In the genomic region with DNA sequence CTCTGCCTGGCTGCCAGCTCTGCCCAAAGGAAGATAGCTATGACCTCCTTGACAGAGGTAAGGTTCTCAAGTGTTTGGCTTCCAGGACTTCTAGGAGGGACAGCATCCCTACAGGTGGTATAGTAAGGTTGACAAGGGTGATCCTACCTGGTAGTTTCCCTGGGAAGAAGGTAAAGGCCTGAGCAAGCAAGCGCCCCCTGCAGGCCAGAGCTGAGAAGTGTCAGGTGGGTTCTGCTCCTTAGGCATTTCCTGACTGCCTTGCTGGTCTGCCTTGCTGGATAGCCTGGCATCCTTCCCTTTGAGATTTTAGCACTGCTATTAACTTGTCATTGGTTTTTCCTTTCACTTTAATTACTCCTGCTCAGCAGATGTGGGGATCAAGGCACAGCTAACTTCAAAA, we compare ENCODE assay signal across 10 mouse cellular contexts.
DNase-seq lines count a peak whose midpoint lies in the region; ATAC-seq and TF ChIP-seq lines count a peak whose summit lies in the region.
"Had no signal": no experiment of that assay in that cellular context is flagged by ENCODE, and none has a peak within 500 bp of the region (broad histone marks: within the 10 kb centered on the region; RNA-seq: fewer than 3 reads in every experiment).

No protein-coding gene starts in this region.

- H3K36me3 ChIP-seq in midbrain, postnatal 0 days (ENCODE audit: insufficient read depth, low read length): no peaks in the 10 kb centered on the region
- H3K36me3 ChIP-seq in midbrain, embryonic 13.5 days: no peaks in the 10 kb centered on the region
- H3K36me3 ChIP-seq in forebrain, embryonic 12.5 days (replicated peaks): no peaks in the 10 kb centered on the region
- H3K36me3 ChIP-seq: midbrain, embryonic 15.5 days had no signal

- TF ChIP-seq POLR2A in cerebellum, adult 2 months (IDR thresholded peaks at IDR 0.05; ENCODE audit: borderline replicate concordance, insufficient read depth, low read length): no peak

- WGBS in cerebellum, adult 2 months: 4% methylated on average over 1 of the region's 1 CpGs
- 4% methylated on average over 1 of the region's 1 CpGs for WGBS in midbrain, postnatal 0 days
- 0% methylated on average over 1 of the region's 1 CpGs for WGBS in midbrain, embryonic 13.5 days
- 5% methylated on average over 1 of the region's 1 CpGs for WGBS in forebrain, embryonic 12.5 days

- no peaks in the 10 kb centered on the region for H3K9me3 ChIP-seq in midbrain, postnatal 0 days (ENCODE audit: low read length)
- no peaks in the 10 kb centered on the region for H3K9me3 ChIP-seq in midbrain, embryonic 13.5 days
- H3K9me3 ChIP-seq in forebrain, embryonic 12.5 days: no peaks in the 10 kb centered on the region
- H3K9me3 ChIP-seq: midbrain, embryonic 15.5 days had no signal

- H3K4me3 ChIP-seq in cerebellum, adult 2 months (replicated peaks; ENCODE audit: insufficient read depth, low read depth, low read length): no peak overlapping the region
- no peak overlapping the region for H3K4me3 ChIP-seq in midbrain, postnatal 0 days (ENCODE audit: low read depth, low read length)
- no peak overlapping the region for H3K4me3 ChIP-seq in midbrain, embryonic 13.5 days (replicated peaks)
- H3K4me3 ChIP-seq in forebrain, embryonic 12.5 days (replicated peaks): no peak overlapping the region
- H3K4me3 ChIP-seq: midbrain, embryonic 15.5 days had no signal

- no peak for ATAC-seq in midbrain, postnatal 0 days (ENCODE audit: low FRiP score)
- ATAC-seq in midbrain, embryonic 13.5 days: no peak
- no peak for ATAC-seq in forebrain, embryonic 12.5 days (ENCODE audit: low FRiP score)
- ATAC-seq: midbrain, embryonic 15.5 days had no signal

- H3K27ac ChIP-seq in cerebellum, adult 2 months (ENCODE audit: insufficient read depth, low read length): no peak overlapping the region
- H3K27ac ChIP-seq in midbrain, postnatal 0 days (ENCODE audit: low read depth, low read length): no peak overlapping the region
- no peak overlapping the region for H3K27ac ChIP-seq in midbrain, embryonic 13.5 days
- no peak overlapping the region for H3K27ac ChIP-seq in forebrain, embryonic 12.5 days
- H3K27ac ChIP-seq: midbrain, embryonic 15.5 days had no signal

- no peaks in the 10 kb centered on the region for H3K4me1 ChIP-seq in cerebellum, adult 2 months (ENCODE audit: control insufficient read depth, insufficient read depth, low read length)
- H3K4me1 ChIP-seq in midbrain, postnatal 0 days (ENCODE audit: insufficient read depth, low read length): no peaks in the 10 kb centered on the region
- H3K4me1 ChIP-seq in midbrain, embryonic 13.5 days (replicated peaks): no peaks in the 10 kb centered on the region
- H3K4me1 ChIP-seq in forebrain, embryonic 12.5 days: no peaks in the 10 kb centered on the region

- no peak for DNase-seq in cerebellum, adult 2 months
- no peak for DNase-seq in cerebellum, adult 8-10 months
- DNase-seq in midbrain, postnatal 0 days (ENCODE audit: low spot score): no peak
- peak; percentile 20 for DNase-seq in c-Kit-positive CD71-positive TER-119-positive erythroid progenitor cells, embryonic 14.5 days (ENCODE audit: low spot score)
- peak; percentile 43 for DNase-seq in thymus, postnatal 14 days
- DNase-seq in gastrocnemius, adult 18-20 months (ENCODE audit: low spot score): no peak
- DNase-seq: heart, postnatal 10 days had no signal

- H3K4me2 ChIP-seq in midbrain, postnatal 0 days (ENCODE audit: low read depth, low read length, poor library complexity, severe bottlenecking): no peak overlapping the region
- H3K4me2 ChIP-seq in midbrain, embryonic 13.5 days (replicated peaks): no peak overlapping the region
- no peak overlapping the region for H3K4me2 ChIP-seq in forebrain, embryonic 12.5 days
- H3K4me2 ChIP-seq: midbrain, embryonic 15.5 days had no signal

- peak; percentile 44; the same call in 1 of the 2 replicates for TF ChIP-seq CTCF in cerebellum, adult 2 months (IDR thresholded peaks at IDR 0.05; ENCODE audit: borderline replicate concordance, insufficient read depth, low read depth, low read length)
- TF ChIP-seq CTCF in midbrain, postnatal 0 days (IDR thresholded peaks at IDR 0.05): peak; percentile 46

- no peak overlapping the region for H3K9ac ChIP-seq in midbrain, postnatal 0 days (replicated peaks; ENCODE audit: low read length, poor library complexity, severe bottlenecking)
- H3K9ac ChIP-seq in midbrain, embryonic 13.5 days (replicated peaks): no peak overlapping the region
- no peak overlapping the region for H3K9ac ChIP-seq in forebrain, embryonic 12.5 days
- H3K9ac ChIP-seq: midbrain, embryonic 15.5 days had no signal

- H3K27me3 ChIP-seq in cerebellum, adult 2 months (ENCODE audit: control insufficient read depth, insufficient read depth, low read length): no peaks in the 10 kb centered on the region; the same call in 1 of the 2 replicates
- H3K27me3 ChIP-seq in midbrain, postnatal 0 days (ENCODE audit: insufficient read depth, low read length): no peaks in the 10 kb centered on the region
- no peaks in the 10 kb centered on the region for H3K27me3 ChIP-seq in midbrain, embryonic 13.5 days
- H3K27me3 ChIP-seq in forebrain, embryonic 12.5 days: peaks cover 24% of the 10 kb centered on the region
- H3K27me3 ChIP-seq: midbrain, embryonic 15.5 days had no signal

Comparison
In these comparisons a context has a peak if more than half of its experiments do, and no peak if none do; other contexts are left out.
1. DNase-seq: peak in c-Kit-positive CD71-positive TER-119-positive erythroid progenitor cells, embryonic 14.5 days (single experiment) and thymus, postnatal 14 days (single experiment); none in cerebellum, adult 2 months (0 of 2), cerebellum, adult 8-10 months (single experiment), midbrain, postnatal 0 days (single experiment) and gastrocnemius, adult 18-20 months (single experiment).